Mouse (Mus musculus) bone marrow macrophage, adult 2 months (primary cell): ENCODE data around the gene Elof1. TPM values are rescaled to one million over a fixed set of nuclear protein-coding genes. Genes with fewer than 3 reads are reported as not detected.
"Not testable (repeated sequence)": the region's sequence is repeated elsewhere in the genome, so short reads cannot be mapped to it uniquely, and the experiment has no call there.

Experiments used
- H3K27ac ChIP-seq: 2 replicates; pipeline ENCODE4 v1.5.1; 2012; ENCODE audit warnings: low read depth, low read length; ENCODE audit not compliant: insufficient read depth
- H3K4me1 ChIP-seq: 2 replicates; pipeline ENCODE4 v1.6.1; 2012; ENCODE audit warnings: low read length; ENCODE audit not compliant: control insufficient read depth, insufficient read depth
- H3K4me3 ChIP-seq: 2 replicates; pipeline ENCODE4 v1.5.1; 2012; ENCODE audit warnings: mild to moderate bottlenecking, low read length, moderate library complexity; ENCODE audit not compliant: insufficient read depth
- CTCF ChIP-seq: IDR thresholded peaks from 2 replicates; pipeline ENCODE4 v1.5.1; 2012; ENCODE audit warnings: low read depth, mild to moderate bottlenecking, low read length, moderate library complexity
- POLR2A ChIP-seq: IDR thresholded peaks from 2 replicates; pipeline ENCODE4 v1.6.1; 2012; ENCODE audit warnings: mild to moderate bottlenecking, low read depth, low read length, borderline replicate concordance
- polyA plus RNA-seq: library from polyadenylated mRNA; stranded (reverse); fragments of >200 nt; gene quantifications from 2 replicates; pipeline ENCODE4 v1.2.4, GENCODE M21; 2012; ENCODE audit not compliant: missing spikeins, insufficient read depth, insufficient read length

Elof1 gene
- polyA plus RNA-seq, 1 experiment = 62.3 TPM

- H3K4me1 ChIP-seq = peaks cover 12% of the 10 kb centered on the region
- H3K4me3 ChIP-seq = peak overlapping the region; percentile 23; the same call in 1 of the 2 replicates
- TF ChIP-seq CTCF = no peak
- H3K27ac ChIP-seq = no peak overlapping the region
Measured at GRCm38 (mm10) chr9:22155614-22156013, 38.6 kb upstream of the Elof1 start.

- Histone ChIP-seq H3K27ac (no peak overlapping the region), H3K4me3 (no peak overlapping the region), H3K4me1 (peaks cover 14% of the 10 kb centered on the region)
- TF ChIP-seq CTCF (no peak), POLR2A (no peak)
Measured at GRCm38 (mm10) chr9:22153810-22154209, 36.8 kb upstream of the Elof1 start.

GRCm38 (mm10) chr9:22150946-22151345 lies 34.0 kb upstream of the Elof1 start:
- Histone ChIP-seq H3K4me3 (no peak overlapping the region), H3K4me1 (peaks cover 8% of the 10 kb centered on the region), H3K27ac (no peak overlapping the region)
- TF ChIP-seq CTCF = no peak
- no peak for TF ChIP-seq POLR2A

GRCm38 (mm10) chr9:22150249-22150693 lies 33.3 kb upstream of the Elof1 start:
- not testable (repeated sequence) for H3K27ac ChIP-seq, H3K4me1 ChIP-seq, H3K4me3 ChIP-seq

DNA sequence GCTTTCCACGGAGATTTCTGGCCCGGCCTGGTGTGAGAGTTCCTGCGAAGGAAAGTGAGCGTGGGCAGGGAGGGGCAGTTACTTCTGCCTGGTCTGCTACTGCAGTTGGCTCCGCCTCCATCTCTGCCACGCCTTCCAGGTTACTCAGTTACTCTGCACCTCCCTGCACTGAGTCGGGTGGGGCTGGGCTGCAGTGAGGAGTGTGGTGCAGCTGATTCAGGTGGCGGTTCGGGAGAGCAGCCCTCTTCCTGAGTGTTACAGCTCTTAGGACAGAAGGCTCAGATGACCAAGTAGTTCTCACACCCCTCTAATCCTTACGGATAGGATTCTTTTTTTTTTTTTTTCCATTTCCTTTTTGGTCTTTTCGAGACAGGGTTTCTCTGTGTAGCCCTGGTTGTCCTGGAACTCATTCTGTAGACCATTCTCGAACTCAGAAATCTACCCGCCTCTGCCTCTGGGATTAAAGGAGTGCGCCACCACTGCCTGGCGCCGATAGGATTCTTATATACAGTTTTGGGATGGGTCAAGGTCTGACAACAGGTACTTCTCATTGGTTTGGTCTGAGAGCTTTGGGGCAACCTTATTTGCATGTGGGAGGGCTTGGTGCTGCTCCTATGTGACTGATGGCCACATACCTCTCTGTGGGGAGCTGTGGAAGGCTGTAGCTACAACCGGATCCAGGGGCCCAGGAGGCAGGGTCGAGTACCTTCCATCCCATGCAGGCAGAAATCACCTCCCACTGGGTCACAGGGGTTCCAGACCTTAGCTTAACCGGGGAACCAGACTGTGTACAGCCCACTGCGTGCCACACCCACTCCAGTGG lies 32.7 kb upstream of the Elof1 start:
- peaks cover 5% of the 10 kb centered on the region for H3K4me1 ChIP-seq
- TF ChIP-seq CTCF (no peak), POLR2A (no peak)
- H3K27ac ChIP-seq = no peak overlapping the region
- no peak overlapping the region for H3K4me3 ChIP-seq

DNA sequence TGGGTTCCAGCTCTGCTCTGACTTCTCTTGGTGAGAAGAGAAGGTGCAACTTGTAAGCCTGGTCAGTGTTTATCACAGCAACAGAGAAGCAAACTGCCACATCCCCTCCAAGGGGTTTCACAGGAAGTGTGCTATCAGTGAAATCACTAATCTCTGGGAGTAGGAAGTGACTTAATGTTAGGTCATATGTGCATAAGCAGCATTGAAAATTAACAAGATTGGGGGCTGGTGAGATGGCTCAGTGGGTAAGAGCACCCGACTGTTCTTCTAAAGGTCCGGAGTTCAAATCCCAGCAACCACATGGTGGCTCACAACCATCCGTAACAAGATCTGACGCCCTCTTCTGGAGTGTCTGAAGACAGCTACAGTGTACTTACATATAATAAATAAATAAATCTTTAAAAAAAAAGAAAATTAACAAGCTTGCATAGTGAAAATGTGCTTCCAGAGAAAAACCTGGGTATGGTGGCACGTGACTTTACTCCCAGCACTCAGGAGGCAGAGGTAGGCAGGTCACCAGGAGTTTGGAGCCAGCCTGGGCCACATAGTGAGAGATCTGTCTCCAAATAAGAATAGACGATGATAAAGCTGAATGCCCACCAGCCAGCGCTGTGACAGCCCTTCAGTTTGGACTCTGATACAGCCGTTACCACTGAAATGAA lies 27.5 kb upstream of the Elof1 start:
- Histone ChIP-seq H3K27ac (no peak overlapping the region), H3K4me1 (peaks cover 2% of the 10 kb centered on the region; the same call in 1 of the 2 replicates), H3K4me3 (no peak overlapping the region)
- no peak for TF ChIP-seq CTCF
- no peak for TF ChIP-seq POLR2A

GRCm38 (mm10) chr9:22143108-22144037 lies 26.4 kb upstream of the Elof1 start:
- Histone ChIP-seq H3K27ac (no peak overlapping the region), H3K4me1 (peaks cover 2% of the 10 kb centered on the region; the same call in 1 of the 2 replicates), H3K4me3 (peak overlapping the region; percentile 29; the same call in 1 of the 2 replicates)
- TF ChIP-seq POLR2A (no peak), CTCF (peak; percentile 87)

DNA sequence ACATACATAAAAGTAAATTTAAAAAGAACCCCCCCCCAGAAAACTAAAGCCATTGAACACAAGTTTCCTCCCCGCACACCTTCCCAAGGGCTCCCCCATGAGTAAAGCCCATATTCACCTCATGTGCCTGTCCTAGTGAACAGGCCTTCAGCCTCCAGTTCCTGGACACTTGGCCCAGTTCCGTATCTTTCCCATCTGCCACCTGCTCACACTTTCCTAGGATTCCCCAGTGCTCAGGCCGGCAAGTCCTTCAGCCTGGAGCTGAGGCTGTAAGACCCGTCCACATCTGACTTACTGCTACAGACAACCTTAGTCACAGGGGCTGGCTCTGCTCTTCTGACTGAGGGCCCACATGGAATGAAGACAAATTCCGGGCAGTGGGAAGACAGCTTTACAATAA lies 22.8 kb upstream of the Elof1 start:
- TF ChIP-seq CTCF = no peak
- TF ChIP-seq POLR2A = no peak
- Histone ChIP-seq H3K4me3 (no peak overlapping the region), H3K27ac (no peak overlapping the region), H3K4me1 (peaks cover 2% of the 10 kb centered on the region; the same call in 1 of the 2 replicates)

DNA sequence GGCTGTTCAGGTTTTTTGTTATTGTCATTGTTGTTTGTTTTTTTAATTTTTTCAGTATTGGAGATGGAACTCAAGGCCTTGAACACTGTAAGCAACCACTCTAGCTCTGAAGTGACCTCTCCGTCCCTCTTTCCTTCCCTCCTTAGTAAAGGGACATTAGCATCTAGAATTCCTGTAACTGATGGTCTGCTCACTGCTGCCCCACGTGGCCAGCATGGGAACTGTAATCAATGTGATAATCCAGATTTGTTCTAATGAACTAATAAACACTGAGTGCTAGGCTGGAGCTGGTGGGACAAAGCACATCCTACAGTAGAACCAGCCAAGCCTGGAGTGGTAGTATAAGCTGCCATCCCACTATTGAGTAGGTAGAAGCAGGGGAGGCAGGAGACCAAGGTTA lies 21.5 kb upstream of the Elof1 start:
- TF ChIP-seq CTCF (no peak), POLR2A (no peak)
- H3K4me1 ChIP-seq = peaks cover 2% of the 10 kb centered on the region; the same call in 1 of the 2 replicates
- H3K27ac ChIP-seq = no peak overlapping the region
- no peak overlapping the region for H3K4me3 ChIP-seq
